8 mouse cellular contexts compared by ENCODE assay signal in genomic region chr3:28558328-28558871, GRCm38 (mm10).
DNase-seq lines count a peak whose midpoint lies in the region; ATAC-seq and TF ChIP-seq lines count a peak whose summit lies in the region.

No protein-coding gene starts in this region.

- no peaks in the 10 kb centered on the region for H3K27me3 ChIP-seq in lung, embryonic 14.5 days (ENCODE audit: insufficient read depth, low read length)
- H3K27me3 ChIP-seq in midbrain, embryonic 16.5 days (ENCODE audit: control insufficient read depth, insufficient read depth, low read depth, low read length) = no peaks in the 10 kb centered on the region

- no peaks in the 10 kb centered on the region for H3K9me3 ChIP-seq in lung, embryonic 14.5 days (ENCODE audit: low read depth, low read length)
- no peaks in the 10 kb centered on the region for H3K9me3 ChIP-seq in midbrain, embryonic 16.5 days (replicated peaks; ENCODE audit: control insufficient read depth, low read length, poor library complexity, severe bottlenecking)

- H3K27ac ChIP-seq in lung, embryonic 14.5 days (ENCODE audit: low read depth) = no peak overlapping the region
- H3K27ac ChIP-seq in midbrain, embryonic 16.5 days (ENCODE audit: low read length) = peak overlapping the region; percentile 66

- WGBS in lung, embryonic 14.5 days = 37% methylated on average over 4 of the region's 4 CpGs
- WGBS in midbrain, embryonic 16.5 days = 37% methylated on average over 4 of the region's 4 CpGs

- no peak overlapping the region for H3K4me2 ChIP-seq in lung, embryonic 14.5 days
- no peak overlapping the region for H3K4me2 ChIP-seq in midbrain, embryonic 16.5 days (ENCODE audit: low read length)

- no peaks in the 10 kb centered on the region for H3K36me3 ChIP-seq in lung, embryonic 14.5 days (ENCODE audit: insufficient read depth)
- H3K36me3 ChIP-seq in midbrain, embryonic 16.5 days (ENCODE audit: control insufficient read depth, insufficient read depth, low read length) = peaks cover 3% of the 10 kb centered on the region; the same call in 1 of the 2 replicates

- H3K4me3 ChIP-seq in lung, embryonic 14.5 days (ENCODE audit: low read depth, low read length) = no peak overlapping the region
- no peak overlapping the region for H3K4me3 ChIP-seq in midbrain, embryonic 16.5 days (ENCODE audit: low read depth, low read length)

- H3K4me1 ChIP-seq in lung, embryonic 14.5 days (ENCODE audit: insufficient read depth) = peaks cover 3% of the 10 kb centered on the region; the same call in 1 of the 2 replicates
- H3K4me1 ChIP-seq in midbrain, embryonic 16.5 days (ENCODE audit: control insufficient read depth, insufficient read depth, low read length) = peaks cover 5% of the 10 kb centered on the region; the same call in 1 of the 2 replicates

- H3K9ac ChIP-seq in lung, embryonic 14.5 days = no peak overlapping the region
- no peak overlapping the region for H3K9ac ChIP-seq in midbrain, embryonic 16.5 days (ENCODE audit: low read depth, low read length)

- no peak for TF ChIP-seq CTCF in lung, embryonic 14.5 days (IDR thresholded peaks at IDR 0.05; ENCODE audit: low read depth)

- peak; percentile 75 for ATAC-seq in lung, embryonic 14.5 days (ENCODE audit: insufficient read depth)
- peak; percentile 87 for ATAC-seq in common myeloid progenitor, adult 5-6 weeks (replicated peaks; ENCODE audit: low read depth, poor library complexity, severe bottlenecking)
- ATAC-seq in midbrain, embryonic 16.5 days = peak; percentile 90

- peak; percentile 40 for DNase-seq in lung, embryonic 14.5 days
- DNase-seq in lung, postnatal 4 days = no peak
- DNase-seq in layer of hippocampus, adult 9-11 months = peak; percentile 80
- DNase-seq in adrenal gland, adult 18-20 months (ENCODE audit: low spot score in 2 of 2) = no peak
- DNase-seq in thymus, postnatal 4 days = no peak
- DNase-seq in kidney, postnatal 14 days = no peak

Comparison
In these comparisons a context has a peak if more than half of its experiments do, and no peak if none do; other contexts are left out.
1. DNase-seq: peak in lung, embryonic 14.5 days (single experiment) and layer of hippocampus, adult 9-11 months (single experiment); none in lung, postnatal 4 days (0 of 2), adrenal gland, adult 18-20 months (0 of 2), thymus, postnatal 4 days (single experiment) and kidney, postnatal 14 days (single experiment).
2. Peak in every context shown above with its lines, with median percentiles within 50 percentile points of each other: ATAC-seq.